Mouse (Mus musculus) skeletal muscle tissue, postnatal 0 days (tissue): ENCODE results near the gene Hsd3b7. TPM values are rescaled to one million over a fixed set of nuclear protein-coding genes. Genes with fewer than 3 reads are reported as not detected.

ENCODE experiments used
- polyA plus RNA-seq: library from polyadenylated mRNA; unstranded; fragments of >200 nt; fragmentation: Nextera tagmentation; extraction: Ambion mirVana; gene quantifications from 2 replicates; pipeline ENCODE4 v1.2.1, GENCODE M21; 2015

Gene Hsd3b7
- 14.8 and 28.9 TPM in 2 replicates for polyA plus RNA-seq

DNA sequence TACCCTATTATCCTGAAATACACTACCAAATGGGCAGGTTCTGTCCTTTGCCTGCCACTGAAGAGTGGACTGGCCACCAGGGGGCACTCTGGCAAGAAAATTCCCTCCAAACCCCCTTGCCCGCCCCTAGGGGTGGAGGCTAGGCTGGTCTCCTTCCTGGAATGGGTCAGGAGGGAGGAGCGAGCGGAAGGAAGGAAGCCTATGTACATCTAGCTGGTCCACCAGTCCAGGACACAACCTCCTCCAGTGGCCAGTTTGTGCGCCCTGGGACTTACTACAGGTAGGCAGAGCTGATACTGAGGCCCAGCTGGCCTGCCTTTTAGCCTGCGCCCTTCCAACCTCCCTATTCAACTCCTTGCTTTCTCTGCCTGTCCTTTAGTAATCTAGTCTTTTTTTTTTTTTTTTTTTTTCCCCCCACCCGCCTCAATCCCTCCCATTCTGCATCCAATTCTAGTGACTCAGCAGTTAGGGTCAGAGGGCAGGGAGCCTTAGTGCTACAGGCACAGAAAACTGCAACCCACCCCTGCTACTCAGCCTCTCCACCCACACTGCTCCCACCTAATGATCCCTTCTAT, at the start of gene Hsd3b7:
Gene Hsd3b7 (plus strand): TSS at position 170 of the 575 bp plus-strand sequence.

DNA sequence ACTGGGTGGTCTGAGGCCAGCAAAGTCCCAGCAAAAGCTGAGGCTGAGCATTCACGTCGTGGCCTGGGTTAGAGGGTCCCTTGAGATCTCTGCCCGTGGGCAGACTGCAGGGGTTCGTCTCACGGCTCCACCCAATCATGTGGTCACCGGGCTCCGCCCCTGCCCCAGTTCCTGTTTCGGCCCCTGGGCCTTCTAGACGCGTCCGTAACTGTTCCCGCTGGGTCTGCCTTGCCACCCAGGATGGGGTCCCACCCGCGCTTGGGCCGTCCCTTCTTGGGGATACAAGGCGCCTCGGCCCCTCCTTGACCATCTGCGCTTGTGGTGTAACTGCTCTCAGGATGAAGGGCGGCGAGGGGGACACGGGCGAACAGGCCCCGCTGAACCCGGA, 30.8 kb upstream of the Hsd3b7 start, which contains the start of gene Orai3:
Gene Orai3 (plus strand): TSS at position 165 of the 388 bp plus-strand sequence.

DNA sequence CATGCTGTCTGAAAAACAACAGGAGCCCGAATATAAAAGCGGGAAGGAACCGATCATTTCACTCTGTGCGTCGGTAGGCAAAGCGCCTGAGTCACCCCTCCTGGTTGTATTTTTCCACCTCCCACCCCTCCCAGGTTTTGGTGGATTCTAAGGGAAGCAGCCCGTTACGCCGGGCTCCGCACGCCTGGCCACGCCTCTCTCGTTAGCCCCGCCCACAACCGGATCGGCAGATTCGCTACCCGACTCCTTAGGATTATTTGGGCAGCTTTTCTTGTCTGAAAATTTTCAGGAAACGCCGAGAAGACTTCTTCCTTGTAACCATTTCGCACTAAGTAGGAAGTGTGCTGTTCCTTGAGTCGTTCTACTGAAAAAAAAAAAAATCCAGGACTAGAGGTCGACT, 24.0 kb upstream of the Hsd3b7 start, which contains the start of gene Setd1a:
Gene Setd1a (plus strand): TSS at position 245 of the 400 bp plus-strand sequence.

DNA sequence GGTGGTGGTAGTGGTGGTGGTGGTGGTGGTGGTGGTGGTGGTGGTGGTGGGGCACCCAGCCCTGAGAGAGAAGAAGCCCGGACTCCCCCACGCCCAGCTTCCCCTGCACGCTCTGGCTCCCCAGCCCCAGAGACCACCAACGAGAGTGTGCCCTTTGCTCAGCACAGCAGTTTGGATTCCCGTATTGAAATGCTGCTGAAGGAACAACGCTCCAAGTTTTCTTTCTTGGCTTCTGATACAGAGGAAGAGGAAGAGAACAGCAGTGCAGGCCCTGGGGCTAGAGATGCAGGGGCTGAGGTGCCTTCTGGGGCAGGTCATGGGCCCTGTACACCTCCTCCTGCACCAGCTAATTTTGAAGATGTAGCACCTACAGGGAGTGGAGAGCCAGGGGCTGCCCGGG, 15.1 kb upstream of the Hsd3b7 start, which contains the start of gene Gm49388:
Gene Gm49388 (plus strand): TSS at position 301 of the 400 bp plus-strand sequence.

GRCm38 (mm10) chr7:127824176-127824871, 23.9 kb downstream of the Hsd3b7 start, which contains the start of the genes Stx4a and Stx1b:
TSS of gene Stx4a (plus strand) at chr7:127824294.
TSS of gene Stx1b (minus strand) at chr7:127824549.

Other genes with a start within 250 kb of the Hsd3b7 start
- 1.2 and 3.3 TPM in 2 replicates for gene Tmem265, start 239.2 kb upstream of the Hsd3b7 start, polyA plus RNA-seq
- gene Phkg2, start 227.3 kb upstream of the Hsd3b7 start, polyA plus RNA-seq: 19.5 and 21.8 TPM in 2 replicates
- 7.2 and 7.5 TPM in 2 replicates for gene Ccdc189, start 212.0 kb upstream of the Hsd3b7 start, polyA plus RNA-seq
- 18.0 and 21.5 TPM in 2 replicates for gene Rnf40, start 211.8 kb upstream of the Hsd3b7 start, polyA plus RNA-seq
- gene Zfp629, start 184.8 kb upstream of the Hsd3b7 start, polyA plus RNA-seq: 4.0 and 5.4 TPM in 2 replicates
- gene Bcl7c, start 91.7 kb upstream of the Hsd3b7 start, polyA plus RNA-seq: 60.6 and 71.5 TPM in 2 replicates
- gene Ctf1, start 87.9 kb upstream of the Hsd3b7 start, polyA plus RNA-seq: 6.8 and 6.9 TPM in 2 replicates
- gene Ctf2, start 68.4 kb upstream of the Hsd3b7 start, polyA plus RNA-seq: 0.08 TPM in 1 of 2 replicates, not detected in the other
- 0.54 and 0.74 TPM in 2 replicates for gene Fbxl19, start 56.1 kb upstream of the Hsd3b7 start, polyA plus RNA-seq
- gene Orai3, start 30.8 kb upstream of the Hsd3b7 start, polyA plus RNA-seq: 12.2 and 15.0 TPM in 2 replicates
- 10.0 and 10.7 TPM in 2 replicates for gene Setd1a, start 23.9 kb upstream of the Hsd3b7 start, polyA plus RNA-seq
- gene Gm49388, start 15.0 kb upstream of the Hsd3b7 start, polyA plus RNA-seq: not detected in 2 replicates
- 54.6 and 62.0 TPM in 2 replicates for gene Stx4a, start 23.7 kb downstream of the Hsd3b7 start, polyA plus RNA-seq
- 1.3 TPM in 2 replicates for gene Stx1b, start 23.9 kb downstream of the Hsd3b7 start, polyA plus RNA-seq
- gene Zfp646, start 75.6 kb downstream of the Hsd3b7 start, polyA plus RNA-seq: 3.4 and 3.6 TPM in 2 replicates
- 7.1 and 7.3 TPM in 2 replicates for gene Zfp668, start 76.2 kb downstream of the Hsd3b7 start, polyA plus RNA-seq
- 0.91 and 1.0 TPM in 2 replicates for gene Prss53, start 90.4 kb downstream of the Hsd3b7 start, polyA plus RNA-seq
- gene Gm21974, start 94.8 kb downstream of the Hsd3b7 start, polyA plus RNA-seq: not detected in 2 replicates
- gene Vkorc1, start 95.0 kb downstream of the Hsd3b7 start, polyA plus RNA-seq: 145 and 153 TPM in 2 replicates
- 110 and 114 TPM in 2 replicates for gene Bckdk, start 103.5 kb downstream of the Hsd3b7 start, polyA plus RNA-seq
- gene Kat8, start 111.9 kb downstream of the Hsd3b7 start, polyA plus RNA-seq: 20.8 and 22.2 TPM in 2 replicates
- gene Prss8, start 129.5 kb downstream of the Hsd3b7 start, polyA plus RNA-seq: 0.18 and 0.77 TPM in 2 replicates
- 14.3 and 14.4 TPM in 2 replicates for gene Prss36, start 146.1 kb downstream of the Hsd3b7 start, polyA plus RNA-seq
- 165 and 191 TPM in 2 replicates for gene Fus, start 166.9 kb downstream of the Hsd3b7 start, polyA plus RNA-seq
- gene Pycard, start 193.3 kb downstream of the Hsd3b7 start, polyA plus RNA-seq: 55.0 and 60.4 TPM in 2 replicates
- 49.1 and 51.6 TPM in 2 replicates for gene Trim72, start 203.3 kb downstream of the Hsd3b7 start, polyA plus RNA-seq